Mouse (Mus musculus) MN1 (cell line): ENCODE measurements at regions not wholly inside any gene's neighbourhood (a gene's known extent, or its start where the extent isn't known, plus 50 kb on each side); places are given as distances from the start of the nearest gene placed in this dataset.
"Not testable (repeated sequence)": the region's sequence is repeated elsewhere in the genome, so short reads cannot be mapped to it uniquely, and the experiment has no call there.

Experiments used
- DNase-seq: peaks from one replicate; pipeline ENCODE4 v3.0.0-alpha.2; 2016; ENCODE audit warnings: low spot score

DNA sequence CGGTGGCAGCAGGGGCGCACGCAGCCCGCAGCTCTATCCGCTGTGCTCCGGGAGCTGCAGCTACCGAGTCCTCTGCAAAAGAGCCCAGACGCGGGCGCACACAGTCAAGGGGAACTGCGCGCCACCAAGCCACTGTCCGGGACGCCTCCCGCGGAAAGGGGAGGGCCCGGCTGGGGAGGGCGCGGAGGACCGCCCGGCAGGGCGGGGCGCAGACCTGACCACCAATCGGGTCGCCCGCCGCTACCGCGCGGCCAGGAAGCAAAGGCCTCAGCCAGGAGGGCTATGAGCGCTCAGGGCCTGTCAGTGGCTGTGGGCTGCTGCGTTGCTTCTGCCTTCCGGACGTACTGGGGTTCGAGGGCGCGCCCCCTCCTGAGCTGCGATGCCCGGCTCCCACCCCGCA is 1034.5 kb downstream of the Gm10330 start:
- DNase-seq = not testable (repeated sequence)

DNA sequence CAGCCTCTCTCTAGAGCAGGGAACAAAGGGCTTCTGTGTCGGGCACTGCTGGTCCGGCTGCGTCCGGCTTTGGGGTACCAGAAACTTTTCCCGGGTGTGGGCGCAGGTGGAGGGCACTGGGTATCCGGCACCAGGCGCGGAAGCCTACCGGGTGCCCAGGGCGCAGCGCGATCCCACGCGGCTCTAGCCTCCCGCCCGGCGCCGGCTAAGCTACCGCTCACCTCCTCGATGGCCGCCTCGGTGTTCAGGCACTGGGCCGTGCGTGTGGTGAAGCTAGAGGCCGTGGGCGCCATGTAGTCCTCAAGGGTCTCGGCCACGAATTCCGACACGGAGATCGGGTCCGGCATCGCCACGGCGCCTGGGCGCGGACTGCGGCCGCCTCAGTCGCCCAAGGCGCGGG is 1035.0 kb downstream of the Gm10330 start:
- peak; percentile 4 for DNase-seq
